Mouse (Mus musculus) heart, adult 2 months (tissue): Measurements from ENCODE around the gene Tada3.

ENCODE experiments used
- CTCF ChIP-seq: fragments of 200-600 bp; IDR thresholded peaks from 2 replicates; pipeline ENCODE4 v1.8.1; 2022; ENCODE audit warnings: antibody characterized with exemption, mild to moderate bottlenecking, moderate library complexity
- POLR2A ChIP-seq: fragments of 200-500 bp; IDR thresholded peaks from 2 replicates; pipeline ENCODE4 v1.6.1; 2011; ENCODE audit warnings: mild to moderate bottlenecking, low read depth, low read length, control low read depth; ENCODE audit not compliant: insufficient read depth

DNA sequence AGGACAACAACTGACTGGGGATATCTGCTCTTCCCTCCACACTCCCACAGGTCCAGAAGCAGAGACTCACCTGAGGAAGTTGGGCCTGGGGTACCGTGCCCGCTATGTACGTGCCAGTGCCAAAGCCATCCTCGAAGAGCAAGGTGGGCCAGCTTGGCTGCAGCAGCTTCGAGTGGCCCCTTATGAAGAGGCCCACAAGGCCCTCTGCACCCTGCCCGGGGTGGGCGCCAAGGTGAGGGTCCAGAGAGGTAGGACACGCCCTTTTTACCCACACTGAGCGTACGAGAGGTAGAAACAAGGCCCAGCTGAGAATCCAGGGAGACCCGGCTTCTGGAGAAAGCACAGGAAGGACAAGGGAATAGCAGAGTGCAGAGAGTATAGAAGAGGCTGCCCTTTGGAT, 46.0 kb downstream of the Tada3 start:
- TF ChIP-seq CTCF, result no peak
- no peak for TF ChIP-seq POLR2A
